25 mouse cellular contexts compared by ENCODE assay signal in the genomic region with DNA sequence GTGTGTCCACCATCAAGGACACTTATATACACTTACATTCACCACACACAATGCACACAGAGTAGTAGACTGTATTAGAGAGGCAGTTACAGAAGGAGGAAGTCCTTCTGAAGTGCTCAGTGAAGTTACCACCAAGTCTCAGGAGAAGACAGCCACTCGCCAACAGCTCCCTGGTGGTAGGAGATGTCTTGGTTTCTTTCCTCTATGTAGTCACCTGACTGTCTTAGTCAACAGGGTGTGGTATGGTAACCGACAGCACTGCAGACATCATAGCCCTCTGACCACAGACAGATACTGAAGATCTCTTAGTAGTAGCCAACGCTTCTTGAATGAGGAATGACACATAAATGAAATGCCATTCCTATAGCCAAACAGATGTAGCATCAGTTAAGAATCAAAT.
DNase-seq lines count a peak whose midpoint lies in the region; ATAC-seq and TF ChIP-seq lines count a peak whose summit lies in the region.
"Had no signal": no experiment of that assay in that cellular context is flagged by ENCODE, and none has a peak within 500 bp of the region (broad histone marks: within the 10 kb centered on the region; RNA-seq: fewer than 3 reads in every experiment).

No protein-coding gene starts in this region.

- intact Hi-C loops in heart, adult 2 months (cut with DNase I), result loop anchor here (5.0 kb wide), 3 partner anchors 277 to 547 kb away; no protein-coding TSS in a partner anchor

- H3K4me1 ChIP-seq in CH12.LX (ENCODE audit: control insufficient read depth in 1 of 2, insufficient read depth in 2 of 2), result peaks cover 3 to 85% of the 10 kb centered on the region in 2 experiments; a peak in 3 of 4 replicates
- H3K4me1 ChIP-seq in heart, embryonic 12.5 days (replicated peaks), result no peaks in the 10 kb centered on the region
- H3K4me1 ChIP-seq in heart, adult 2 months (ENCODE audit: control insufficient read depth, insufficient read depth, low read length), result peaks cover 5% of the 10 kb centered on the region
- H3K4me1 ChIP-seq: heart, embryonic 10.5 days; hindbrain, embryonic 12.5 days; hindbrain, embryonic 15.5 days had no signal

- H3K79me2 ChIP-seq in CH12.LX (replicated peaks; ENCODE audit: control insufficient read depth, extremely low read depth, insufficient read depth, poor library complexity, severe bottlenecking), result no peaks in the 10 kb centered on the region; the same call in 1 of the 2 replicates
- no peaks in the 10 kb centered on the region for H3K79me2 ChIP-seq in heart, adult 2 months (replicated peaks; ENCODE audit: control insufficient read depth, insufficient read depth, low read length)

- H3K27me3 ChIP-seq in CH12.LX (replicated peaks), result no peaks in the 10 kb centered on the region
- H3K27me3 ChIP-seq in heart, embryonic 12.5 days (replicated peaks), result no peaks in the 10 kb centered on the region
- no peaks in the 10 kb centered on the region for H3K27me3 ChIP-seq in heart, adult 2 months (ENCODE audit: control insufficient read depth, insufficient read depth, low read length)
- H3K27me3 ChIP-seq: hindbrain, embryonic 12.5 days; hindbrain, embryonic 15.5 days had no signal

- no peak for TF ChIP-seq CTCF in CH12.LX (conservative IDR thresholded peaks at IDR 0.05 in 1 of 2, IDR thresholded peaks at IDR 0.05 in 1 of 2; ENCODE audit: low read depth in 2 of 2, low read length in 2 of 2)
- TF ChIP-seq CTCF in heart, adult 2 months (IDR thresholded peaks at IDR 0.05), result no peak

- no peak for TF ChIP-seq RAD21 in CH12.LX (IDR thresholded peaks at IDR 0.05; ENCODE audit: low read depth, low read length)

- TF ChIP-seq EP300 in CH12.LX (IDR thresholded peaks at IDR 0.05; ENCODE audit: low read length), result no peak
- TF ChIP-seq EP300 in heart, adult 2 months (IDR thresholded peaks at IDR 0.05; ENCODE audit: insufficient read depth, low read depth, low read length), result no peak

- ATAC-seq in megakaryocyte, adult 5-6 weeks (ENCODE audit: poor library complexity, severe bottlenecking), result peak; percentile 54
- ATAC-seq in neutrophil, adult 5-6 weeks (ENCODE audit: extremely low read depth, insufficient number of reproducible peaks, low FRiP score, poor library complexity, severe bottlenecking), result 0 out of 2 replicates have a peak, but pooled peaks have one; percentile 15
- ATAC-seq in heart, embryonic 12.5 days (ENCODE audit: insufficient number of reproducible peaks, low FRiP score), result no peak
- no peak for ATAC-seq in cerebellum, adult (ENCODE audit: insufficient number of reproducible peaks, low FRiP score, low TSS enrichment)
- ATAC-seq: activated CD4-positive, CD25-positive, alpha-beta regulatory T cell, adult 4 months; CD4-positive, CD25-positive, alpha-beta regulatory T cell, adult 4 months; forebrain, embryonic 14.5 days; forebrain, postnatal 0 days; intestine, postnatal 0 days had no signal

- H3K27ac ChIP-seq in CH12.LX (ENCODE audit: insufficient read depth, low read depth), result no peak overlapping the region
- no peak overlapping the region for H3K27ac ChIP-seq in heart, embryonic 12.5 days (ENCODE audit: poor library complexity, severe bottlenecking)
- no peak overlapping the region for H3K27ac ChIP-seq in heart, adult 2 months
- H3K27ac ChIP-seq: gastrocnemius, adult 2 months; heart, embryonic 10.5 days; hindbrain, embryonic 12.5 days; hindbrain, embryonic 15.5 days had no signal

- in situ Hi-C loops in CH12.LX (cut with MboI; ENCODE audit: low pct_ligation_motif_present, low pct_unique_long_range_greater_than_20kb, low sequenced_read_pairs), result loop anchor here (25.0 kb wide), 1 partner anchor 482 kb away; no protein-coding TSS in a partner anchor

- H3K9ac ChIP-seq in CH12.LX (ENCODE audit: insufficient read depth, low read depth), result no peak overlapping the region
- no peak overlapping the region for H3K9ac ChIP-seq in heart, embryonic 12.5 days
- no peak overlapping the region for H3K9ac ChIP-seq in heart, adult 2 months (ENCODE audit: low read depth, low read length)
- H3K9ac ChIP-seq: forebrain, postnatal 0 days; hindbrain, embryonic 12.5 days; hindbrain, embryonic 15.5 days had no signal

- no peak overlapping the region for H3K4me2 ChIP-seq in CH12.LX (ENCODE audit: insufficient read depth, low read depth, poor library complexity, severe bottlenecking)
- H3K4me2 ChIP-seq in heart, embryonic 12.5 days, result no peak overlapping the region
- H3K4me2 ChIP-seq: hindbrain, embryonic 12.5 days; hindbrain, embryonic 15.5 days had no signal

- WGBS in heart, embryonic 12.5 days, result 78% methylated on average over 3 of the region's 3 CpGs
- WGBS in heart, adult 2 months, result 73% methylated on average over 3 of the region's 3 CpGs

- H3K36me3 ChIP-seq in CH12.LX (replicated peaks in 1 of 2; ENCODE audit: control insufficient read depth in 1 of 2, insufficient read depth in 1 of 2, low read length in 1 of 2), result peaks cover 5 to 55% of the 10 kb centered on the region in 2 experiments
- no peaks in the 10 kb centered on the region for H3K36me3 ChIP-seq in heart, embryonic 12.5 days
- no peaks in the 10 kb centered on the region for H3K36me3 ChIP-seq in heart, adult 2 months (ENCODE audit: control insufficient read depth, insufficient read depth, low read length)
- H3K36me3 ChIP-seq: heart, embryonic 10.5 days; hindbrain, embryonic 12.5 days; hindbrain, embryonic 15.5 days had no signal

- H3K4me3 ChIP-seq in CH12.LX (replicated peaks in 1 of 3; ENCODE audit: low read depth in 2 of 3, low read length in 2 of 3, poor library complexity in 1 of 3), result no peak overlapping the region
- no peak overlapping the region for H3K4me3 ChIP-seq in heart, embryonic 12.5 days
- H3K4me3 ChIP-seq in heart, adult 2 months, result no peak overlapping the region
- H3K4me3 ChIP-seq: gastrocnemius, adult 2 months; heart, embryonic 10.5 days; hindbrain, embryonic 12.5 days; hindbrain, embryonic 15.5 days had no signal

- H3K9me3 ChIP-seq in CH12.LX (replicated peaks; ENCODE audit: low read length), result no peaks in the 10 kb centered on the region
- no peaks in the 10 kb centered on the region for H3K9me3 ChIP-seq in heart, embryonic 12.5 days (replicated peaks)
- H3K9me3 ChIP-seq: heart, embryonic 10.5 days; hindbrain, embryonic 12.5 days; hindbrain, embryonic 15.5 days had no signal

- peak; percentile 54 for DNase-seq in heart, adult 11 months
- no peak for DNase-seq in heart, adult 18-20 months
- DNase-seq in CH12.LX (ENCODE audit: extremely low read depth), result peak; percentile 51
- no peak for DNase-seq in heart, adult 2 months
- DNase-seq: adrenal gland, adult 8-10 months; adrenal gland, postnatal 36 days; B cell, adult 2 months; cerebellum, adult 11 months; cerebellum, adult 2 months; cerebellum, postnatal 10 days; cerebellum, postnatal 36 days; forebrain, postnatal 0 days; gastrocnemius, adult 2 months; gastrocnemius, postnatal 25 days had no signal

- dilution Hi-C loops in CH12.LX (cut with MboI; ENCODE audit: extremely low pct_ligation_motif_present, extremely low pct_unique_long_range_greater_than_20kb, low sequenced_read_pairs), result no loop called here

- TF ChIP-seq POLR2A in CH12.LX (IDR thresholded peaks at IDR 0.05; ENCODE audit: low read depth, low read length), result no peak
- TF ChIP-seq POLR2A in heart, adult 2 months (IDR thresholded peaks at IDR 0.05; ENCODE audit: insufficient read depth, low read depth, low read length), result no peak

TF ChIP-seq in CH12.LX, 34 proteins besides CTCF, POLR2A, EP300 and RAD21:
- TF ChIP-seq MAX (IDR thresholded peaks at IDR 0.05; ENCODE audit: low read length), result no peak
- TF ChIP-seq JUN (IDR thresholded peaks at IDR 0.05; ENCODE audit: insufficient read depth, low read depth, low read length), result no peak
- TF ChIP-seq POLR2AphosphoS2 (IDR thresholded peaks at IDR 0.05; ENCODE audit: low read depth, low read length), result no peak
- TF ChIP-seq RCOR1 (conservative IDR thresholded peaks at IDR 0.05; ENCODE audit: low read depth, low read length), result no peak
- 0 out of 2 replicates have a peak, but pooled peaks have one; percentile 21 for TF ChIP-seq BHLHE40 (IDR thresholded peaks at IDR 0.05; ENCODE audit: low read depth, low read length)

Comparison
In these comparisons a context has a peak if more than half of its experiments do, and no peak if none do; other contexts are left out.
1. DNase-seq: peak in heart, adult 11 months (single experiment) and CH12.LX (single experiment); none in heart, adult 18-20 months (0 of 2) and heart, adult 2 months (0 of 2).
2. ATAC-seq: peak in megakaryocyte, adult 5-6 weeks (single experiment) and neutrophil, adult 5-6 weeks (single experiment); none in heart, embryonic 12.5 days (single experiment) and cerebellum, adult (single experiment).